Mouse (Mus musculus) kidney, adult 2 months (tissue): ENCODE data around the gene Rbms1.

Source experiments
- CTCF ChIP-seq: fragments of 200-500 bp; conservative IDR thresholded peaks from 2 replicates; pipeline ENCODE4 v1.5.1; 2011; ENCODE audit warnings: low read depth, mild to moderate bottlenecking, control low read depth, low read length, moderate library complexity, mixed read lengths; ENCODE audit not compliant: insufficient read depth, insufficient read length
- POLR2A ChIP-seq: fragments of 200-500 bp; IDR thresholded peaks from one replicate; pipeline ENCODE4 v1.6.1; 2011; ENCODE audit warnings: low read depth, low read length, control low read depth

GRCm38 (mm10) chr2:60821635-60822034, 141.4 kb downstream of the Rbms1 start:
- no peak for TF ChIP-seq CTCF
- TF ChIP-seq POLR2A, result no peak
